Mouse (Mus musculus) brain, embryonic 14.5 days (tissue): Measurements from ENCODE around the gene Gimap7.

Experiments
- CTCF ChIP-seq: fragments of 200-500 bp; IDR thresholded peaks from 2 replicates; pipeline ENCODE4 v1.5.1; 2012; ENCODE audit warnings: inconsistent platforms, mild to moderate bottlenecking, moderate library complexity, borderline replicate concordance; ENCODE audit not compliant: insufficient read depth, insufficient read length; ENCODE audit errors: extremely low read depth
- POLR2A ChIP-seq: fragments of 200-500 bp; IDR thresholded peaks from 2 replicates; pipeline ENCODE4 v1.6.1; 2012; ENCODE audit warnings: mild to moderate bottlenecking, inconsistent platforms, borderline replicate concordance; ENCODE audit not compliant: poor library complexity, insufficient read depth, insufficient read length, severe bottlenecking; ENCODE audit errors: extremely low read depth

GRCm38 (mm10) chr6:48676860-48677415 lies 41.5 kb upstream of the Gimap7 start:
- TF ChIP-seq CTCF: no peak
- no peak for TF ChIP-seq POLR2A
